Mouse (Mus musculus): Measurements from ENCODE around the gene Mrpl21.

DNA sequence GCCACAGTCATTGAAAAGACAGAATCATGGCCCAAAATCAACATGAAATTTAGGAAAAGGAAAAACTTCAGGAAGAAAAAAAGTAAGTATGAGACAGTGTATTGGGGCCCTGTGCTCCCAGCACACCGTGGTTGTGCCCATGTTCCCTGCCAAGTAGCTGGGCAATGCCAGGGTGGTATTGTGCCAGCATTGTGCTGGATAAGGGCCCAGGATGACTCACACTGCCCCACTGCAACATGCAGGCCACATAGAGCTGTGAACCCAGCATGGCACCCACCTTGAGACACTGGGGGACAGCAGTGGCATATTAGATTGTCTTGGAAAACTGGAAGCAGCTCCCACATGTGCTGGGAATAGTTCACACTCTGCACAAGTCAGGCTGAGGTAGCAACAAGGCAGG, 6.3 kb downstream of the Mrpl21 start:
- TF ChIP-seq TCF3 (IDR thresholded peaks at IDR 0.05; ENCODE audit: insufficient read length, low read depth) (no peak), POLR2A (IDR thresholded peaks at IDR 0.05; ENCODE audit: insufficient read length, low read depth) (no peak)
